Mouse (Mus musculus) CD8-positive naive resting alpha-beta T cell, adult 2 months (primary cell): ENCODE measurements around the gene Slc12a6.

Experiments used
- DNase-seq, 2 experiments: peaks; one replicate each; pipeline ENCODE4 v3.0.0; 2022; ENCODE audit warnings: low read depth in 2 of 2, low spot score in 2 of 2

Slc12a6 gene

DNA sequence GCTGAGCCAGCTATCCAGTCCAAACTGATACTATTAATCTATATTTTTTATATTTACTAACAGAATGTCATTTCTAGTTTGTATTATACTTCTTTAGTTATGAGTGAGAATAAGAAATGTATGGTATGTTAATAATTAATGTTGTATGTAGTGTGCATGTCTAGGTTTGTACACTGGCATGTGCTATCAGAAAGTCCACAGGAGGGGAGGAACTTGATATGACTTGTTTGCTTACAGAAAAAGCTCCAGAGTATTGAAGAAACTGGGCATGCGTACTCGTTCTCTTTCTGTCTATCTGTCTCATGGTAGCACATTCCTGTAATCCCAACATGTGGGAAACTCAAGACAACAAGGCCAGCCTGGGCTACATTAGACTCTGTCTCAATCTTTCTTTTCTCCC lies 52.6 kb downstream of the Slc12a6 start:
- no peak for DNase-seq

DNA sequence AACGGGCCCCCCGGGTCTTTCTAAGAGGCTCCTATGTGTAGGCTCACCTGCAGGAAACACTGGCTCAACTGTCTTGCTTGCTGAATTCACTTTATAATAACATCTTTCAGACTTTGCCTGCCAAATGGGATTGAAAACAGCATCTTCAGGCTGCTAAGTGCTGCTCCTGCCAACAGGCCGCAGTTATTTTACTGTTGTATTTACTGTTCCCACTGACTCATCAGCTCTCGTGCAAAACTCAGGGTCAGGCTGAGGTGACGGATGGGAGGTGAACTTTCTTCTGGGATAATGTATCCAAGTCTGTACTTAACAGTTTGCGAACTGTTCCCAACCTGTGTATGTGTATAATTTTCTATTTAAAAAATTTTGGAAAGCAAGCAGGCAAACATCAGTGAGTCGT lies 53.3 kb downstream of the Slc12a6 start:
- DNase-seq, result no peak

DNA sequence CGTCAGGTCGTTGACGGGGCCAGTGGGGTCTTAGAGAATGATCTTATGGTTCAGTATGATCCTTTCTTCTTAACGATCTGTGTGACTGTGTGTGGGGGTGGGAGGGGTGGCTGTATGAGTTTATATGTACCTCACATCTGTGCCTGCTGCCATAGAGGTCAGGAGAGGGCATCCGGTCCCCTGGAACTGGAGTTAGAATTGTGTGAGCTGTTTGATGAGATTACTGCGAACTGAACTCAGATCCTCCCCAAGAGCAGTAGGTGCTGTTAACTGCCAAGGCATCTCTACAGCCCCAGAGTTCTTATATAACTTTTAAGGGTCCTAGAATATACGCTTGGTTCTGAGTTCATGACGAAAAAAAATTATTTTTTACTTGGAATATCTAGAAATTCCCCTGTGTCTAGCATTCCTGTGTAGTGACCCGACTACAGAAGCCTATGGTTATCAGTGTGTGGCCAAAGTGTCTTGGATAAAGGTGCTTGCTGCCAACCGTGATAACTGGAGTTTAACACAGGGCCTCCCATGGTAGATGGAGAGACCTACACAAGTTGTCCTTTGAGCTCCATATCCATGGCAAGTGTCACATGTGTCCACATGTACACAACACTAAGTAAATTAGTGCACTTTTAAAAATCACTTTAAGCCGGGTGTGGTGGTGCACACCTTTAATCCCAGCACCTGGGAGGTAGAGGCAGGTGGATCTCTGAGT lies 62.6 kb downstream of the Slc12a6 start:
- no peak for DNase-seq

DNA sequence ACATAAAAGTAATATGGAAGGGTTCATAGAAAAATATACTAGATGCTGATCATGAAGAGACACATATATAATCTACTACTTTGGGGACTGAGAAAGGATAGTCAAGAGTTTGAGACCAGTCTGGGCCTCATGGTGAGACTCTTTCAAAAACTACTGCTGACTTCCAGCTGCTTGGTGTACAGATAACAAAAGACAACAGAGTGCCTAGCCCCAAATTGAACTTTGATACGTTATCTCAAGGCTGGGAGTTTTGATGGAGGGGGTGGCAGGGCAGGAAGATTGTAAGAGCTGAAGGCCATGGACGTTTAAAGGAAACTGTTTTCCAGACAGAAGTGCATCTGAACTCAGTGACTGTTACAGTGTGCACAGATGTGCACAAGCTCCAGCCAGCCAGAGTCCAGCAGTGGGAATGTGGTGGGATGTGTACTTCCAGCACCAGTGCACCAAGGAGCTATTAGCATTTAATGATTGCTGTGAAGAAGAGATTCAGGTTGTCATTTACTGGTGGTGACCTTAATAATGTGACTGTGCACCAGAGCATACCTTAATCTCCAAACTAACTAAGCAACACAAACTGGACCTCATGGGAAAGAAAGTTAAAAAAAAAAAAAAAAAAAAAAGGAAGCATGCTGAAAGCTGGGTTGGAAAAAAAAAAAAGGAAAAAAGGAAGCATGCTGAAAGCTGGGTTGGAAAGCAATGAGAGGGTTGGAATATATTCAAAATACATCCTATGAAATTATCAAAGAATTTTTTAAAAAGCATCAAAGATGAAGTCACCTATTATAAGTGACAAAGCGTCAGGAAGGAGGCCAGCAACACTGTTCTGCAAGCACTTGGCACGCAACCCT lies 66.7 kb downstream of the Slc12a6 start:
- no peak for DNase-seq

DNA sequence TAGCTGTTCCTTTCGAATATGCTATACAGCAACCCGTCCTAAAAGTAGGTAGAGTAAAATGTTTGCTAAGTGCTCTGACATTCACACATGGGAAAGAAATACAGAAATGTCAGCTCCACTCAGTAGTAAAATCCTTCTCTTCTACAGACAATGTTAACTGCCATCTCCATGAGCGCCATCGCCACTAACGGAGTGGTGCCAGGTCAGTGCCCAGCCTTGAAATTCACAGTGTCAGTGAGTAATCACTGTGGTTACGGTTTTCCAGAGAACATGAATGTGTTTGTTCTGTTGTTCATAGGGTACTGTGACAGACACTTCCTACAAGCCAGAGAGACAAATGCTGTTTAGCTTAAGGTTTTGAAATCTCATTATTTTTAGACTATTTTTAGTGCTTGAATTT lies 71.6 kb downstream of the Slc12a6 start:
- no peak for DNase-seq

DNA sequence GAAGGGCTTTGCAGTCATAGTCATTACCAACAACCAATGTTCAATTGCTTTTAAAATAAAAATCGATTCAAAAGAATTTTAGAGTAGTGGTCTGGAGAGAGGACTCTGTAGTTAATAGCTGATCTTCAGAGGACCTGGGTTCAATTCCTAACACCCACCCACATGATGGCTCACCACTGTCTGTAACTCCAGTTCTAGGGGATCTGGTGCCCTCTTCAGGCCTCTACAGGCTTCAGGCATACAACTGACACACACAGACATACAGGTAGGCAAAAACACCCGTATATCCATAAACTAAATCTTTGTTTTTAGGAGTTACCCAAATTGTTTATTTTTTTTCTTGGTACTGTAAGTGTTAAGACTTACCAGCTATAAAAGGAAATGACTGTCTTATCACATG lies 74.1 kb downstream of the Slc12a6 start:
- DNase-seq, result peak in 1 of 2 experiments; percentile 1

DNA sequence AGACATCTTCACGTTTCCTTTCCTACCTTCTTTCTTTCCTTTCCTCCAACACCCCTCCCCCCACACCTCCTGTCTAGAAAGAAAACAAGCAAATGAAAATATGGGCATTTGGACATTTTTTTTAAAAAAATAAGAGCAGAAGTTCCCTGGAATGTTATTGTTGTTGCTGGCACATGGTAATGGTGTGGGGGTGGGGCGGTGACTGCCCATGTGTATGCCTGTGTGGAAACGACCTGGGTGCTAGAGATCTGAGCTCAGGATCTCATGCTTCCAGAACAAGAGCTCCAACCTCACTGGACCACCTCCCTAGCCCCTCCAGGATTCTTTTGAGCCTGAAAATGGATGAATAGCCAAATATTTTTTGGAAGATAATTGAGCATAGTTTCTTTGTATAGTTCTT lies 75.5 kb downstream of the Slc12a6 start:
- no peak for DNase-seq

DNA sequence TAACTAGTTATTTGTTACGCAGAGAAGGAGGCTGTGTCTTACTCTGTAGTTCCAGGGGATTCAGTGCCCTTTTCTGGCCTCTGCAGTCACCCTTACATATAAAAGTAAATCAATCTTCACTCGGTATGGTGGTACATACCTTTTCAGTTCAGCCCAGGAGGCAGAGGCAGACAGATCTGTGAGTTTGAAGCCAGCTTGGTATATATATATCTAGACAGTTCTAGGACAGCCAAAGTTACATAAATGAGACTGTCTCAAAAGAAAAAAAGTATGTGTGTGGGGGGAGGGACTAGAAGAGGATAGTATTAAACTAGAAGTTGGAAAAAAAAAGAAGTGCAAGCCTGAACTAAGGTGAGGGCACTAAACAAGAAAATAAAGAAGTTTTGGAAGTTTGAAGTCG lies 82.6 kb downstream of the Slc12a6 start:
- DNase-seq, result no peak

DNA sequence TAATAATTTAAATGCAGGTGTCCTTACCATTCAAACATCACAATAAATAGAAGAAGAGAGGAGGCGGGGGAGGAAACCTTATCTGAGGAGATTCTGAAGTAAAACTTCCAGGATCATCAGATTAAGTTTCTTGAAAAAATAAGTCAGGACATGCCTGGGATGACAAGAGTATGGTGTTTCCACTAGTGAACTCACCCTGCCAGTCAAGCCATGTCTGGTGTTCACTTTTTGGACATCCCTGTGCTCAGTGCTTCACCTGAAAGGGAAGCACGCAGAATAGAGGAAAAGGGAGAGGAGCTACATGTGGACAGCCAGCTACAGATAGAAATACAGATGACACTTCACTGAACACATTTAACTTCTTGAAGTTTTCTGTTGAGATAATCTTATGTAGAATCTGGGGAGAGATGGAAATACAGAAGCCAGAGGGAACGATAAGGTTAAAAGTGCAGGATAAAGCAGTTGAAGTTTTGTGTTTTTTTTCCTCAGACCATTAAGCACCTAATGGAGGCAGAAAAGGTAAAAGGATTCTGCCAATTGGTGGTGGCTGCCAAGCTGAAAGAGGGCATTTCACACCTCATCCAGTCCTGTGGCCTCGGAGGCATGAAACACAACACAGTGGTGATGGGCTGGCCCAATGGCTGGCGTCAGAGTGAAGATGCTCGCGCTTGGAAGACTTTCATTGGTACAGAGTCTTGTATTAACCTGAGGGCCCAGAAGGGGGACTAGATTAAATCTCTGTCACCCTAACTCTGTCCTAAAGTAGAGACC lies 88.2 kb downstream of the Slc12a6 start:
- no peak for DNase-seq

DNA sequence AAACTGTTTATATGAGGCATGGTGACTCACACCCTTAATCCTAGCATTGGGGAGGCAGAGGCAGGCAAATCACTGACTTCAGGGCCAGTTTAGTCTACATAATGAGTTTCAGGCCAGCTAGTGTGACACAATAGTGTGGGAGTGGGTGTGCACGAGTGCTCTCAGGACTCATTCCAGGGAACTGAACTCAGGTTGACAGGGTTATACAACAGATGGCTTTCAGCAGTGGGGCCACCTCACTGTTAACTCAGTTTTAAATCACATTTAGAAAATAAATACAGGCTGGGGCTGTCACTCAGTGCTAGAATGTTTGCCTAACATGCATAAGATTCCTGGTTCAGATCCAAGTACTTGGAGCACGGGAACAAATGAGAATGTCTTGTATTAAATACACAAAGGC lies 94.0 kb downstream of the Slc12a6 start:
- DNase-seq, result no peak

DNA sequence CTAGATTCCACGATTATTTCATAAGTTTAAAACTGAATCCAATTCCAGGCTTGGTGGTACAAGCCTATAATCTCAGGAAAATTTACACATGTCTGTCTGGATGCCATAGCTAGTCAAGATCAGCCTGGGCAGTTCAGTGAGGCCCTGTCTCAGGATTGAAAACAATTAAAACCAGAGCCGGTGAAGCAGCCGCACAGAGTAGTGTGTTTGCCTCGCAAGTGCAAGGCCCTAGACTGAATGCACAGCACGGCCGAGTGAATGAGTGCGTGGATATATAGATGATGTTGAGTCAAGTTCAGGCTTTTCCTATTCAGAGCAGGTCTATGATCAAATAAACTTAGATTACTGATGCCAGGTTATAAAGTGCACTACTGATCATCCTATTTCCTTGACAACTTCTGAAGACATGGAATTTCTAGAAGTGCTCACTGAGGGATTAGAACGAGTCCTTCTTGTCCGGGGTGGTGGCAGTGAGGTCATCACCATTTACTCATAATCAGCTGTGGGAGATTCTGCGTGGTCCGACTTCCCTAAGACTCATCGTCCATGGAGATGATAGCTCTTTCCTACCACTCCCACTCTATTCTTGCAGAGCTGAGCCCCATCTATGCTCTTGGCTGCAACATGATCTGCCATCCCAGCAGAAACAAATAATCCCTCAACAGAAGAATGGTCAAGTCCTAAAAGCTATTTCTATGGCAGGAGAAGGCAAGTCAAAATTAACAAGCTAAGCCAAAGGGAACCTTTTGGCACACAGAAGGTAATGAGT lies 94.6 kb downstream of the Slc12a6 start:
- no peak for DNase-seq

DNA sequence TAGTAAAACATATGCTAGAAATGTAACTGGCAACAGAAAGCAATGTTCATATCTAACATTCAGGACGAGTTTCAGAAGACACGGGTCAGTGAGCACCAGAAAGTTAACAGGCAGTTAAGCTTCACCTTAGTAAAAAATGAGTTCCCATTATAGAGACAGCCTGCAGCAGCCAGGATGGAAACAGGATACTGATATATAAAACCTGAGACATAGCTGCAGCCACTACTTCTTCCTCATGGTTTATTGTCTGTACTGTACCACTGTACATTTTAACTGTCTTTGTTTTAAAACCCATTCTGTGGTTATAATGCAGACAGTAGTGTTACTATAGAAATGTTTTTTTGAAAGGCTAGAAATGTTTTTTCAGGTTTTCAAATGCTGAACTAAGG lies 95.2 kb downstream of the Slc12a6 start:
- no peak for DNase-seq

DNA sequence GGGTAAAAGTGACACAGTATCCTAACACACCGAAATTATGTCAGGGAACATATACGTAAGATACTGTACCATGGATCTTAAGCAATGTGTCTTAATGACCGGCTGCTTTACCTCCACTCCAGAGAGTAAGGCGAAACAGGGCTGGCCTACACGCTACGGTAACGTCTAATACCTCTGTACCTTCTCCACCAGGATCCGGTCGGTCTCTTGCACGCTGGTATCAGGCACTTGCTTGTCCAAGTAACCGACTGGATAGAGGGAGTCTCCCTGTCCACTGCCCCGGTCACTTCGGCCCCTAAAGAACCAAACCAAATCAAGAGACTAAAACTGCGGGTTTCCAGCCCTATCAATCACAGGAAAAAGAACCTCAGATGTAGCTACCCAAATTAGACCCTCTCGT lies 101.6 kb downstream of the Slc12a6 start:
- no peak for DNase-seq

DNA sequence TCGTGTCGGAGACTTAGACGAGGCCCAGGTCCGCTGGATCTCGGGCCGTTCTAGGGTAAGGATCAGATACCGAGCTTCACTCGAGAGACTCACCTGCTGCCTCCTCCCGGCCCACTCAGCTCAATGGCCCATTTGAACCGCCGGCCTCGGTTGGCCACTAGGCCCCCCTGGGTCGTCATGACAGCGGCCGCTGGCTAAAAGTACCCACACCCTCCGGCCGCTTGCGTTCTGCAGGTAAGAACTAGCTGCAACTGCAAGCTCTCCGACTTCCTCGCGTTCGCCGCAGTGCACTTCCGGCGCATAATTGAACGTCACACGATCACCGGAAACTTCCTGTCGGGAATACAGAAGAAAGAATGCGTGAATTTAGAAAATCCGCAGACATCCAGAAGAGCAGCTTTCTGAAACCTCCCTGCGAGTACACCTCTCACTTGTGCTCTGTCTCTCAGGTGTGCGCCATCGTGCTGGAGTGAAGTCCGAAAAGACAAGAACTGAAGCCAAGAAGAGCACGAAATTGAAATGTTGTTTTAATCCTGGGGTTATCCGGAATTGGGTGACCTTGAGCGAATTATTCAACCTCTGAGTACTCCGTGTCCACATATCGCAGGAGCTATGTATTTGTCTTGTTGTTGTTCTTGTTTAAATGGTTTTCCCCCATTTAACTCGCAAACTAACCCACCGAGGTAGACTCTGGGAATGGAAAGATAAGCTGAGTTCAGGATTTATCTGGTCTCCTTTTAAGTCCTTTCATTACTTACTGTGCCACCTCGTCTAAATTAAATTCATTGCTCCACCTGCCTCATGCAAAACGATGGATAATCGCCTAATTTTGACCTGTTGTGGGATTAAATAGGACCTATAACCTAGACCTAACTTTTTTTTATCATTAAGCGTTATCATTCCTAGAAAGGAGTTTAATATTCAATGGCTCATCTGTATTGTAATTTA lies 102.4 kb downstream of the Slc12a6 start, which contains the start of gene Emc4:
Gene Emc4 (minus strand): TSS at position 302 of the 948 bp plus-strand sequence.
- peak; percentile 73 to 80 for DNase-seq

DNA sequence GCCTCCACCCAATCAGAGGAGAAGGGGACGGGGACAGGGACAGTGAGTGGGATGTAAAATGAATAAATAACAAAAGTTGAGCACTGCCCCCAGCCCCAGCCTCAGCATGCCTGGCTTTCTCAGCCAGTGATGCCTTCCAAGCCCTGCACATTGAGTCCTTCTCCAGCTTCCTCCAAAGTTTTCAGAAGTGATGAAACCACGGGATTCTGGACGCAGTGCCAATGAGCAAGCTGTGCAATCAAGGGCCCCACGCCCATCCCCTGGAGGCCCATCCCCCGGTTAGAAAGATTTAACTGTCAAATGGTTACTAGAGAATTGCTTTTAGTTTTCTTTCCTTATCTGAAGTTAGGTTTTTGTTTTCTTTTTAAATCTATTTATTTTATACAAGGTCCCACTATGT lies 104.3 kb downstream of the Slc12a6 start:
- DNase-seq, result no peak

DNA sequence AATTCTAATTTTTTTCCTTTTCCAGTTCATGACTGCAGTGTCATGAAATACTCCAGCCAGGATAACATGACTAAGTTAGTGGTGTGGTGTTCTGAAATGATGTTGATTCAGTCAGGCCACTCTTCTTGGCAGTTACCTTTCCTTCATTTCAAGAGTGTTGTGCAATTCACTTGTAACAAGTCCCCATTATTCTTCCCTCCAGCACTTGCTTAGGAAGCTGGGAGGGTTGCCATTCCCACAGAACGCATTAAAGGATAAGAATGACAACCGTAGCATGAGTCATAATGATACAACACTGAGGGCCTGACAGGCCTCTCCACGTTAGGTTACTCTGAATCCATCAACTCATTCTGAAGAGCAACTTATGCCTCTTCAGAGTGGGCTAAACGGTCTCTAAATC lies 107.5 kb downstream of the Slc12a6 start:
- no peak for DNase-seq

DNA sequence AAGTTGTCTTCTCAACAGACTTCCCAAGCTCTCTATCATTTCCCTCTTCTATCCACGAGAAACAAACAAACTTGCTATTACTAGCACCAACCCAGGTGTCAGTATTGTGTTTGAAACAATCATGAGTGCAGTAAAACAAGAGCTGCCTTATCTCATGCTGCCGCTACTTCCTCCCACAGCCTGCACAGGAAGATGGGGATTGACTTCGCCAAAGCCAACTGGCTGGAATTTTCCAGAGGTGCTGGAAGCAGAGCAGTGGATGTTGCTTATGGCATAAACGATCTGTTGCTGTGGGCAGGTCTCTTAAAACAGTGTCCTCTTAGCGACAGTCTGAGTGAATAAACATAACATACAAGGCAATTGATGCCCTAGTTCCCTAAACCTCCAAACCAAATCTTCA lies 109.0 kb downstream of the Slc12a6 start:
- DNase-seq, result no peak

DNA sequence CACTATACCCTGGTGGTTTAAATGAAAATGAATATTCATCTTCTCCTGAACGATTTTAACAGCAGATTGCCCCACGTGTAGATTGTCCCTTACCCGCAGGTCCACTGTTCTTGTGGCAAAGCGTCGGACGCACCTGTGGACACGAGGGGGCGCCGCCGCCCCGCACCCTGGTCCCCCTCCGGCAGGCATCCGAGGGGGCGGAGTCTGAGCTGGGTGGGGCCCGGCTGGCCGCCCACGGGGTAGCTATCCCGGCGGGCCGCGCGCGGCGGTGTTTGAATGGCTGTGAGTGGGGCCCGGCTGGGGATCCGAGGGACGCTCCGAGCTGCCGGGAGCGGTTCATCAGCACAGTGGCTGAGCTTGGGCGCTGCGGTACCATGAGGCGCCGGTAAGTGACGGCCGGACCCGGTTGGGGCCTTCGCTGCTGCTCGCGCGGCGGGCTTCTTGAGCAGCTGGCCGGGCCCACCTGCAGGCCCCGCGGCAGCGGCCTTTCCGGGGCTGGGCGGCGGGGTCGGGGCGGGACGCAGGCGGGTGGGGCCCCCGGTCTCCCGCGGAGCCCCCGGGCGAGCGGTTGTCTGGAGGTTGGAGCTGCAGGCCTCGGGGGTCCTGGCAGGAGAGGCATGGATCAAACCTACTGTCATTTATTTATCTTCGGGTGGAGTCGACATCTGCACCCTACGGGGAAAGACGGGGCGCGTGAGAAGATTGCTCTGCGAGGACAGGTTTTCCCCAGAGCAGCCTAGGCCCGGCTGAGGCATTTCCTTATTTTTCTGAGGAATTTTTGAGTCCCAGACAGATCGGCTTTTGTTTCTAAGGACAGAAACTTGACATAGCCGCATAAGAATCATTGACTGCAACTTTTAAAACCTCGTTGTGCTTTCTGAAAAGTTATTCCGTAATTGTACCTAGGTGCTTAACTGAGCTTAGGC lies 113.6 kb downstream of the Slc12a6 start, which contains the start of gene Katnbl1:
Gene Katnbl1 (plus strand): TSS at position 239 of the 926 bp plus-strand sequence.
- DNase-seq, result peak; percentile 90 to 91

DNA sequence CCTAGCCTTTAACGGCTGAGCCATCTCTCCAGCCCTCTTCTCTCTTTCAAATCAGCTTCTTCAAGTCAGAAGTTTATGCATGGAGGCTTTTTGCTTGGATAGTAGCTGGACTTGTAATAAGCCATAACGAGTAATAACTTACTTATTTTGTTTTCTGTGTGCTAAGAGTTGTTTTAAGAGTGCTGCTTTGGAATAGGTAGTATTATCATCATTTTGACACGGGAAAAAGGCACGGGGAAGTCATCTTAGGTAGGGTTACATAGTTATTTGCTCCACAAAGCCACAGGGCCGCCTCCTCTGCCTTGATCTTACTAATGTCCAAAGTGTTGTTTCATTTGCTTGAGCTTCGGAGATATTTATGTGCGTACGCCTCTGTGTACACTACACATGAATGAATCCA lies 114.5 kb downstream of the Slc12a6 start:
- DNase-seq, result no peak
